Mouse (Mus musculus): ENCODE measurements around the gene Mrps31. TPM values are rescaled to one million over a fixed set of nuclear protein-coding genes. Genes with fewer than 3 reads are reported as not detected.

Gene Mrps31
- 10 to 100 TPM; 25.3 to 25.6 TPM for total RNA-seq (2021)
- long read RNA-seq, experiment 1, transcript Mrps31-201 (7 exons, 1,515 nt), result major isoform, 42 of 46 reads
- long read RNA-seq, experiment 1, partial matches to known transcripts, result 3 of 46 reads
- long read RNA-seq, experiment 1, other reads (novel, unspliced or antisense), result 1 of 46 reads
- long read RNA-seq, experiment 2, transcript Mrps31-201 (7 exons, 1,515 nt), result major isoform, 48 of 51 reads
- long read RNA-seq, experiment 2, partial matches to known transcripts, result 1 of 51 reads
- long read RNA-seq, experiment 2, other reads (novel, unspliced or antisense), result 2 of 51 reads

GRCm38 (mm10) chr8:22411282-22411702, at the start of gene Mrps31:
Gene Mrps31 (plus strand): TSS chr8:22411361.
- DNase-seq (ENCODE audit: low spot score in 2 of 2), result peak; percentile 80 to 88

DNA sequence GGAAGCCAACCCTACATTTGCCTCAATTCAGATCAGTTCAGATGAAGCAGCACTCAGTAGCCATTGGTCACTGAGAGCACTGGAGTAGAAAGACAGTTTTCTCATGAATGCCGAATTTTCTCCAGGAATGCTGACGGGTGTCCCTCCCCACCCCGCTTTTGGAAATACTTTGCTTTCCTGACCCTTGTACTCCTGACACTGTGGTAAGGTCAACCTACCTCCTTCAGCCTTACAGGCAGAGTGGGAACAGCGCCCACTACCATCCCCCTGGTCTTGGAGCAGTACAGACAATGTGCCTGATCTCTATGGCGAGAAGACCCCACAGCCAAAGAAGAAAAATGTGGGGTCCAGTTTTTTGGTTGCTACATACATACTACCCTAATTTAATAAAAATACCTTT, 34.9 kb upstream of the Mrps31 start:
- no peak for DNase-seq (ENCODE audit: low spot score in 2 of 2)

DNA sequence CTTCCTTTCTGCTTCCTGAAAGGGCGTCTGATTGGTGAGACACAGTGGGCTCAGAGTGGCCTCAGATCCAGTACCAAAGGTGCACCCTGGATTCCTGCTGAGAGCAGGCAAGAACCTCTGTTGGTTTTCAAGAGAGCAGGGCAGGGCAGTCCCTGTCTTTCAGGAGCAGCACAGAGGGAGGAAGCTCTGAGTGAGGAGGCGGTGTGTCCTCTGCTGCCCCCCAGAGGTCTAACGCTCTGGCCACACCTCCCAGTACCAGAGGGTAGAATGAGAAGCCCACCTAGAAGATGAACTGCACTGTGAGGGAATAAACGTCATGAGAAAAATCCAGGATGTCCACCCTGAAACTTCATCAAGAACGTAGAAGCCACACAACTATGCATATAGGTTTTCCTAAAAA, 34.3 kb upstream of the Mrps31 start:
- no peak for DNase-seq (ENCODE audit: low spot score in 2 of 2)

DNA sequence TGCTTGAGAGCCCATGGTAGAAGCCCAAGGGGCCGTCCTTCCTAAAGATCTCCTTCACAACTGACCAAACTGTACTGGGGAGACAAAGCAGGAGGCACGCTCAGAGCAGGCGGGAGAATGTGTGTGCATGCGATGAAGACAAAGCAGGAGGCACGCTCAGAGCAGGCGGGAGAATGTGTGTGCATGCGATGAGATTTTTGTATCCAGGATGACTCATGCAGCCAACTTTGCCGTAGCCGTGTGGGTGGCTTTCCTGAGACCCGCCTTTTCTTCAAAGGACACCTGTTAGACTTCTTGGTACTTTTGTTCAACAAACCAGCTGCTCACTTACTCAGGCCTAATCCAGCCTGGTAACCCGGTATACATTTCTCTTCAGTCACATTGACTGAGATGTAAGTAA, 30.2 kb upstream of the Mrps31 start:
- DNase-seq (ENCODE audit: low spot score in 2 of 2), result peak in 1 of 2 experiments; percentile 33

- no peak for DNase-seq (ENCODE audit: low spot score in 2 of 2)
Measured at GRCm38 (mm10) chr8:22382824-22383595, 28.2 kb upstream of the Mrps31 start.

- no peak for DNase-seq (ENCODE audit: low spot score in 2 of 2)
Measured at GRCm38 (mm10) chr8:22385158-22385557, 26.0 kb upstream of the Mrps31 start.

DNA sequence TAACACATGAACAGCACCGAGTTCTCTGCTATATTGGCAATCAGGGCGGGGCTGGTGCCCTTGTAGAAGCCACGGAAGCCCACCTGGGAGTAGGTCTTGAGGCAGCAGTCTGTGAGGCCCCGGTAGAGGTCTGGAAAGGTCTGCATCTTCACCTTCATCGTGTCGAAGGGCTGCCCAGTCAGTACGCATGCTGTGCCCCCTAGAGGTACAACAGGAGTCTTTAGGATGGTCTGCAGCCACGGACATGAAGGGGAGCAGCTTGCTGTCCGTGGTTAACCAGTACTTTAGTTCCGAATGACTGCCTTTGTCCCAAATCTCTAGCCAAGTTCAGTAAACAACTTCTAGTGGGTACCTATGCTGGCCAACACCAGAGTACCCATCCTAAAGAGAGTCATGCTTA, 21.3 kb upstream of the Mrps31 start:
- DNase-seq (ENCODE audit: low spot score in 2 of 2), result no peak

DNA sequence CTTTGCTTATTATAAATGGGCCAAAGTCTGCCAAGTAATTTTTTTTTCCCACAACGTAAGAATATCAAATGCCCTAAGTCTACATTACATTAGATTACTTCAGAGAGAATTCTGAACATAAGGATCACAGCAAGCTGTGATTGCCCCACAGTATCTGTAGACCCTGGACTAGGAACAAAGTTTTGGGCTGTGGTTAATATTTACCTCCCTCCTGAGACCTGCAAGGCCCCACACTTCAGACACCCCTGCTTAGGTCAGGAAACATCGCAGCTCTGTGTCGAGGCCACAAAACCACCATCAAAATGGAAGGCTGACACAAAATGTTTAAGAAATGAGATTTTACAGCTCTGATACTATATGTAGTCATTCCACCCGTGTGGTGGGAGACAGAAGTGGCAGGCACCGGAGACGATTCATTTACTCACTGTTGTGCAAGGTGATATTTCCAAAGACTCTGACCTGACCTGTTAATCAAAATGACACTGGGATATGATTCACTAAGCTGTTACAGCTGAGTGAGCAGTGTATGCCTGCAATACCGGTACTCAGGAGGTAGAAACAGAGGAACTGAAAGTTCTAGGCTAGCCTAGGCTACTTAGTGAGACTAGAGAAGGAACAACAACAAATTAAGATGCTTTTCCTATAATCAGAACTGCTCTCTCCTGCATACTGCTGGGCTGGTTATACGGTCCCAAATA, 20.2 kb upstream of the Mrps31 start:
- no peak for DNase-seq (ENCODE audit: low spot score in 2 of 2)

DNA sequence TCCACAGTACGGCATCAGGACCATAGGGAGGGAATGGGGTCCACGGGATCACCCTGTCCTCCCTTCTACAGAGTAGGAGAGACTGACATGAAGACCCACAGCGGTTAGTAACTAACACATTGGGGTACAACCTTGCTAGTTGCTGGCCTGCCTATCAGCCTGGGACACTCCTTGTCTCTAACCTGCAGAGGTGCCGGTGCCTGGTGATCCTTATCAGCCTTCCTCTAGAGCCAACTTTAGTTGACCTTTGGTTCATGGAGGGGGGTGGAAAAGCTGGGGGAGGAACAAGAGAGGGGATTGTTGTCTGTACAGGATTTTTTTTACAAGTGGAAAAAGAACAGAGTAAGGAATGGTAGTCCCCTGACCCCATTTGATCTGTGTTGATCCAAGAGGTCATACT, 16.7 kb upstream of the Mrps31 start:
- no peak for DNase-seq (ENCODE audit: low spot score in 2 of 2)

DNA sequence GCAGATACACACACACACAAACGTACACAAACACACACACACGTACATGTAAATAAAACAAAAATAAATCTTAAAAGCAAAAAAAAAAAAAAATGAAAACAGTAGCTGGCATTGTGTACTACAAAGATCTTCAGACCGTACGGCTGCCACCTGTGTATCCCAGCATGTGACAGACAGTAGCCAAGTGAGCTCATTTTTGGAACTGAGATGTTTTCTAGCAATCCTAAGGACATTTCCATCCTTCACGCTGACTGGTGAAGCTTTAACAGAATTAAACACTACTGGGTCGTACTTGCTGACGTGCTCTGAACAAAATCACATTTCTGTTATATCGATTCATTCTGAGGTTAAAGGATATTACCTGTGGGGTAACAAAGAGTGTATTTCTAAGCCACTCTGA, 15.9 kb upstream of the Mrps31 start:
- no peak for DNase-seq (ENCODE audit: low spot score in 2 of 2)

- DNase-seq (ENCODE audit: low spot score in 2 of 2), result no peak
Measured at GRCm38 (mm10) chr8:22397811-22398141, 13.4 kb upstream of the Mrps31 start.

DNA sequence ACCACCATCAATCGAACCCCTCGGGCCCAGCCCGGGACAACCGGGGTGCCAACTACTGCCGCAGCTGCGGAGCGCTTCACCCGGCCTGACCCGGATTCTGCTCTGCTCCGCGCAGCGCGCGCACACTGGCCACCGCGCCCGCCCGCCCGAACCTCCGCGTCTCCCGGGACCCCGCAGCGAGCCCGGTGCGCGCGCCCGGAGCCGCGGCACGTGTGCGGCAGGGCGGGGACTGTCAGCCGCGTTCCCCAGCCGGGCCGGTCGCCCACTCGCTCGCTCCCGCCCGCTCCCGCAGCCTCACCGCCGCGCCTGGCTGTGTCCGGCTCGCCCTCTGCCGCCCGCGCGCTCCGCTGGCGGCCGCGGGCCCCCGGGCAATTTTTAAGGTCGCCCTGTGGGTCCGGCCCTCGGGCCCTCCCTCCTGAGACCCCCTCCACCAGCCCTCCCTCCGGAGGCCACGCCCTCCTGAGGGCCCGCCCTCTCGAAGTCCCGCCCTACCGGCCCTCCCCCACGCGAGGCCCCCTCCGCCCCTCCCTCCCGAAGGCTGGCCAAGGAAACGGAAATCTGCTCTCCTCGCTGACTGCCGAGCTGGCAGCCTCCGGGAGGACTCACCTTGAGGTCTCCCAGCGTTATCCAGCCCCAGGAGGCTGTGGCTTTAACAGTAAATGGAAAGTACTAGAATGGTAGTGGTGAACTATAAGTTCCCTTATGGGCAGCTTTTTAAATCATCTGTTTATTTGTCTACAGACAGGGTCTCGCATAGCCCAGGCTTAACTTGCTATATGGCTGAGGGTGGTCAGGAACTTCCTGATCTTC, 12.8 kb upstream of the Mrps31 start, which contains the start of gene Slc25a15:
Gene Slc25a15, minus strand, starts transcription at position 456 of the 810 bp plus-strand sequence.
- peak; percentile 80 to 82 for DNase-seq (ENCODE audit: low spot score in 2 of 2)

GRCm38 (mm10) chr8:22399285-22399880, 11.8 kb upstream of the Mrps31 start:
- no peak for DNase-seq (ENCODE audit: low spot score in 2 of 2)

DNA sequence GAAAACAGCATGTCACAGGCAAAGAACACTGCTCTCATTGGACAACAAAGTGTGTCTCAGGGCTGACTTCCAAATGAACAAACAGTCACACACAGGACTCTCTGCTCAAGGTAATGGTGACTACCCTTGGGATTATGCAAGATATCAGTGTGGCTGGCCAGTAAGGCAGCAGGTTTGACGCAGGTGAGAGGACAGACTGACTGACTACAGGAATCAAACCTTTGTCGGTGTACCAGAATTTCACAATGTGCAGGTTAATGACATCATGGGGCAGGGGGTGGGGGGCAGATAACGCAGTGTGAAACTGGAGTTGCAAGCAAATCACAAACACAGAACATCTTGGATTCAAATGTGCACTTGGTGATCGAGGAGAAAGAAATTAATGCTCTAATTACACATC, 10.6 kb upstream of the Mrps31 start:
- no peak for DNase-seq (ENCODE audit: low spot score in 2 of 2)

DNA sequence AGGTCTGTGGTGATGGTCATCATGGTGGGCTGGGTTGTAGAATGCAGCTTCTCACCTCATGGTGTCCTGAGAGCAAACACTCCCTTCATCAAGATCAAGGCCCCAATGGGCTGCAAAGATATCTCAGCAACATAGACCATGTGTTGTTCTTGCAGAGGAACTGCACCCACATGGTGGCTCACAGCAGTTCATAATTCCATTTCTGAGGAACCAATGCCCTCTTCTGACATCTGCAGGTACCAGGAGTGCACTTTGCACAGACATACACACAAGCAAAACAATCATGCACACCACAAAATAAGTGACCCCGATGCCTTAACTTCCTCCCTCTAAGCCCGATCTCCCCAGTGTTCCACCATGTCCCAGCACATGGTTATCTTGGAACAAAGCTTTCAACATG, 7.9 kb upstream of the Mrps31 start:
- no peak for DNase-seq (ENCODE audit: low spot score in 2 of 2)

- no peak for DNase-seq (ENCODE audit: low spot score in 2 of 2)
Measured at GRCm38 (mm10) chr8:22405733-22406132, 5.4 kb upstream of the Mrps31 start.

DNA sequence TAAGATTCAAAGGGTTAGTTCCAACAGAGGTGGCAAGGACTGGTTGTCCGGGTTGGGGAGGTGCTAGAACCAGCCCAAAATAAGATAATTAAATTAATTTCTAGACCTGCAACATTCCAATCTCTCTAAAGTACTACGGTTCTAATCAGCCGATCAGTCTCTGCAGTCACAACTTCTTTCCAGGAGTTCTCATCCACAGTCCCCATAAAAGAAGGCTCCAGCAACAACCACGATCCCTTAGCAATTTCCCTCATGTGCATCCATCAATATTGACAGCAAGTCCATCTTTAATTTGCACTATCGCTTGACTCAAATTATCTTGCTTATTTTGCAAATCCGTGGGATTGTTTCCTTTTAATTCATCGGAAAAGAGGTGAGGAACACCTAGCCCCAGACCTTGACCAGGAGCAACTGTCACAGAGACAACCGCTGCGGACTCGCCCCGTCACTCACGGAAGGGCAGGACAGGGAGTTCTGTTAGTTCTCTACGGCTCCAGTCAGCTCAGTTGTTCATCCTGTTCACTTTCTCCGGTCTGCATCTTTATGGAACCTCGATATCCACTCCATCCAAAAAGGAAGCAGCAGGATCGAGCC, 376 bp upstream of the Mrps31 start:
- DNase-seq (ENCODE audit: low spot score in 2 of 2), result no peak

GRCm38 (mm10) chr8:22411971-22412370, 810 bp downstream of the Mrps31 start:
- DNase-seq (ENCODE audit: low spot score in 2 of 2), result no peak
